Mouse (Mus musculus): ENCODE data around the gene Gm13289.
"Not testable (repeated sequence)": the region's sequence is repeated elsewhere in the genome, so short reads cannot be mapped to it uniquely, and the experiment has no call there.

- not testable (repeated sequence) for TF ChIP-seq POLR2A (IDR thresholded peaks at IDR 0.05; ENCODE audit: low read depth, low read length)
- TF ChIP-seq CTCF (IDR thresholded peaks at IDR 0.05; ENCODE audit: extremely low read depth, insufficient read depth, insufficient read length, insufficient replicate concordance) = peak; percentile 60; the same call in 1 of the 2 replicates
These were observed 19.1 kb upstream of the Gm13289 start for GRCm38 (mm10) chr4:88757628-88758031.

All from spleen, adult 2 months (tissue).